Mouse (Mus musculus) lung, embryonic 15.5 days (tissue): ENCODE measurements around the gene Fam57b. TPM values are rescaled to one million over a fixed set of nuclear protein-coding genes. Genes with fewer than 3 reads are reported as not detected.

Experiments used
- ATAC-seq: fragments of 200-750 bp; cut with Nextera tagmentation; 2 replicates; pipeline ENCODE4 v1.8.0; 2017; ENCODE audit warnings: moderate number of reproducible peaks, borderline replicate concordance; ENCODE audit not compliant: low FRiP score, low TSS enrichment; ENCODE audit errors: extremely low read depth
- H3K27ac ChIP-seq: fragments of 300-500 bp; sonication (generic); 2 replicates; pipeline ENCODE4 v1.5.1; 2015; ENCODE audit warnings: moderate library complexity, mild to moderate bottlenecking, inconsistent platforms
- H3K27me3 ChIP-seq: fragments of 300-500 bp; sonication (generic); 2 replicates; pipeline ENCODE4 v1.6.1; 2015; ENCODE audit warnings: inconsistent platforms
- H3K36me3 ChIP-seq: fragments of 300-500 bp; sonication (generic); 2 replicates; pipeline ENCODE4 v1.6.1; 2015; ENCODE audit warnings: inconsistent platforms
- H3K4me1 ChIP-seq: fragments of 300-500 bp; sonication (generic); 2 replicates; pipeline ENCODE4 v1.6.1; 2015; ENCODE audit warnings: inconsistent platforms
- H3K4me2 ChIP-seq: fragments of 300-500 bp; sonication (generic); 2 replicates; pipeline ENCODE4 v1.6.1; 2015; ENCODE audit warnings: inconsistent platforms, mild to moderate bottlenecking, moderate library complexity
- H3K4me3 ChIP-seq: fragments of 300-500 bp; sonication (generic); 2 replicates; pipeline ENCODE4 v1.5.1; 2015; ENCODE audit warnings: mild to moderate bottlenecking, inconsistent platforms
- H3K9ac ChIP-seq: fragments of 300-500 bp; sonication (generic); 2 replicates; pipeline ENCODE4 v1.6.1; 2015; ENCODE audit warnings: inconsistent platforms
- H3K9me3 ChIP-seq: fragments of 300-500 bp; sonication (generic); 2 replicates; pipeline ENCODE4 v1.6.1; 2016; ENCODE audit warnings: inconsistent platforms
- WGBS: fragments of 180-500 bp; shearing (Covaris S2); methylation state at CpG from one replicate; pipeline ENCODE4 v1.1.7; 2015; 5-methylcytosine and 5-hydroxymethylcytosine counted together
- polyA plus RNA-seq: library from polyadenylated mRNA; unstranded; fragments of >200 nt; fragmentation: Nextera tagmentation; extraction: Ambion mirVana; gene quantifications from 2 replicates; pipeline ENCODE4 v1.2.1, GENCODE M21; 2015

Gene Fam57b
- polyA plus RNA-seq, 1 experiment from 2014 or later = 0.19 TPM

GRCm38 (mm10) chr7:126801057-126801422 lies 3.6 kb downstream of the Fam57b start:
- Histone ChIP-seq H3K4me2 (no peak overlapping the region), H3K4me1 (peaks cover 30% of the 10 kb centered on the region), H3K4me3 (no peak overlapping the region), H3K27ac (peak overlapping the region; percentile 99; the same call in 1 of the 2 replicates), H3K27me3 (no peaks in the 10 kb centered on the region), H3K9ac (no peak overlapping the region), H3K36me3 (peaks cover 24% of the 10 kb centered on the region), H3K9me3 (no peaks in the 10 kb centered on the region)
- WGBS = 89% methylated on average over 16 of the region's 16 CpGs
- ATAC-seq = no peak

DNA sequence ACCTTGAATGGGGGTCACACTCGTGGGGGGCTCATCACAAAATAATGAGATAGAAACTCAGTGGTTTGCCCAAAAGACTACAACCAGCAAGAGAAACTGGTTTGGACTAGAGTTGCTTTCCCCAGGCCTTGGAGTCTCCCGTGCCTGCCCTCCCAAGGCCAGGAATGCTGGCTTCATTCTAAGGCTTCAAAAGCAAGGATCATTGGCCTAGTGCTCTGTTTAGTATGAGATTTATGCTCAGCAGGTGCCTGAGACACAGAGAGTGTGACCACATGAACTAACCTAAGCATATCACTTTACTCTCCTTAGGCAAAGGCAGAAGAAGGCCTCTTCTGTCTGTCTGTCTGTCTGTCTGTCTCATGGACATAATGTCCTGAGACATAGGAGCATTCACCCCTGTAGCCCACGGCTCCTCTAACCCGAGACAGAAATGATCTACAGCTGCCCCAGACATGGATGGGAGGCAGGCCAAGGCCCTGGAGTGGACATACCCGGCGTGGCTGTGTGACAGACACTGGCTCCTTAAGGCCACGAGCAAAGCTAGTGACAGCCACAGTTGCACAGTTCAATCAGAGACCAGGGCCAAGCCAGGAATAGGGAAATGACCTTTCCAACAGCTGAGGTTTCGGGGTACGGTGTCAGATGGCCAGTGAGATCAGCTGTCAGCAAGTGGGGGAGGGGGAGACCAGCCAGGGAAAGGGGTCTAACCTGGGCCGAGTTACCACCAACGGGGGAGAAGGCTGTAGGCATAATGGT lies 4.8 kb downstream of the Fam57b start:
- Histone ChIP-seq H3K27me3 (no peaks in the 10 kb centered on the region), H3K4me3 (no peak overlapping the region), H3K4me1 (peaks cover 25% of the 10 kb centered on the region), H3K4me2 (no peak overlapping the region), H3K9me3 (no peaks in the 10 kb centered on the region), H3K36me3 (peaks cover 12% of the 10 kb centered on the region; the same call in 1 of the 2 replicates), H3K9ac (no peak overlapping the region), H3K27ac (no peak overlapping the region)
- WGBS = 80% methylated on average over 11 of the region's 11 CpGs
- no peak for ATAC-seq

GRCm38 (mm10) chr7:126803181-126803580 lies 5.7 kb downstream of the Fam57b start:
- Histone ChIP-seq H3K27me3 (no peaks in the 10 kb centered on the region), H3K9ac (no peak overlapping the region), H3K9me3 (no peaks in the 10 kb centered on the region), H3K27ac (no peak overlapping the region), H3K4me3 (no peak overlapping the region), H3K36me3 (peaks cover 10% of the 10 kb centered on the region; the same call in 1 of the 2 replicates), H3K4me1 (peaks cover 25% of the 10 kb centered on the region), H3K4me2 (no peak overlapping the region)
- ATAC-seq = no peak
- 82% methylated on average over 6 of the region's 6 CpGs for WGBS

DNA sequence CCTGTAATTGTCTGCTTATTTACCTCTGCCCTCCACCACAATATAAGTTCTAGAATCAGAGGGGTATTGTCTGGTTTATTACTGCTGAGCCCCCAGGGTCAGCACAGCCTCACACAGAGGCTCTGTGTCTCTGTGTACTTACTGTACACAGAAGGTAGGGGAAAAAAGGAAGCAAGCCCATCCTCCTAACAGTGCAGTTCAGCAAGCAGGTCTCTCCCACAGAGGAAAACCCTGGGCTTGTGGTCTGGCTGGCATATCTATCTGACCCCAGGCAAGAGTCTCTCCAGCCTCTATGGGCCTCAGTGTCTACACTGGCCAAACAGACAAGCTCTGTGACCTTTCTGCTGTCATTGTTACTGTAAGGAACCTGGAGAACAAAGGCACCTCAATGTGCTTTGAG lies 6.3 kb downstream of the Fam57b start:
- no peak overlapping the region for H3K4me3 ChIP-seq
- H3K36me3 ChIP-seq = peaks cover 10% of the 10 kb centered on the region; the same call in 1 of the 2 replicates
- H3K9ac ChIP-seq = no peak overlapping the region
- peaks cover 29% of the 10 kb centered on the region for H3K4me1 ChIP-seq
- no peaks in the 10 kb centered on the region for H3K9me3 ChIP-seq
- H3K4me2 ChIP-seq = no peak overlapping the region
- no peaks in the 10 kb centered on the region for H3K27me3 ChIP-seq
- H3K27ac ChIP-seq = no peak overlapping the region
- no peak for ATAC-seq

- WGBS = 52% methylated on average over 6 of the region's 6 CpGs
- Histone ChIP-seq H3K27me3 (no peaks in the 10 kb centered on the region), H3K9me3 (no peaks in the 10 kb centered on the region), H3K9ac (no peak overlapping the region), H3K4me1 (peaks cover 20% of the 10 kb centered on the region), H3K4me2 (peak overlapping the region; percentile 84; the same call in 1 of the 2 replicates), H3K4me3 (no peak overlapping the region), H3K36me3 (peaks cover 10% of the 10 kb centered on the region; the same call in 1 of the 2 replicates), H3K27ac (peak overlapping the region; percentile 21)
- no peak for ATAC-seq
These were observed 9.5 kb downstream of the Fam57b start for GRCm38 (mm10) chr7:126806956-126807355.

GRCm38 (mm10) chr7:126807405-126807804 lies 9.9 kb downstream of the Fam57b start:
- peak overlapping the region; percentile 84 for H3K4me2 ChIP-seq
- no peak for ATAC-seq
- WGBS = 55% methylated on average over 4 of the region's 4 CpGs

GRCm38 (mm10) chr7:126808703-126809455 lies 11.4 kb downstream of the Fam57b start:
- Histone ChIP-seq H3K36me3 (peaks cover 4% of the 10 kb centered on the region; the same call in 1 of the 2 replicates), H3K4me3 (peak overlapping the region; percentile 53), H3K4me1 (peaks cover 27% of the 10 kb centered on the region), H3K9me3 (no peaks in the 10 kb centered on the region), H3K4me2 (peak overlapping the region; percentile 84), H3K27ac (peak overlapping the region; percentile 70), H3K9ac (peak overlapping the region; percentile 53), H3K27me3 (no peaks in the 10 kb centered on the region)
- under 1% methylated on average over 43 of the region's 43 CpGs for WGBS
- peak; percentile 94 for ATAC-seq

More at GRCm38 (mm10) chr7:126807405-126807804, 9.9 kb downstream of the Fam57b start:
- Histone ChIP-seq H3K27me3 (no peaks in the 10 kb centered on the region), H3K9me3 (no peaks in the 10 kb centered on the region), H3K36me3 (peaks cover 9% of the 10 kb centered on the region; the same call in 1 of the 2 replicates), H3K27ac (peak overlapping the region; percentile 21), H3K9ac (peak overlapping the region; percentile 53), H3K4me3 (peak overlapping the region; percentile 53; the same call in 1 of the 2 replicates), H3K4me1 (peaks cover 20% of the 10 kb centered on the region)

- no peak for ATAC-seq
- peaks cover 4% of the 10 kb centered on the region; the same call in 1 of the 2 replicates for H3K36me3 ChIP-seq
- H3K27ac ChIP-seq = peak overlapping the region; percentile 70; the same call in 1 of the 2 replicates
- 50% methylated on average over 5 of the region's 5 CpGs for WGBS
- H3K4me3 ChIP-seq = peak overlapping the region; percentile 53; the same call in 1 of the 2 replicates
- peak overlapping the region; percentile 84 for H3K4me2 ChIP-seq
- H3K9me3 ChIP-seq = no peaks in the 10 kb centered on the region
- H3K27me3 ChIP-seq = no peaks in the 10 kb centered on the region
- peak overlapping the region; percentile 53; the same call in 1 of the 2 replicates for H3K9ac ChIP-seq
- H3K4me1 ChIP-seq = peaks cover 29% of the 10 kb centered on the region
These were observed 12.4 kb downstream of the Fam57b start for GRCm38 (mm10) chr7:126809723-126810369.

DNA sequence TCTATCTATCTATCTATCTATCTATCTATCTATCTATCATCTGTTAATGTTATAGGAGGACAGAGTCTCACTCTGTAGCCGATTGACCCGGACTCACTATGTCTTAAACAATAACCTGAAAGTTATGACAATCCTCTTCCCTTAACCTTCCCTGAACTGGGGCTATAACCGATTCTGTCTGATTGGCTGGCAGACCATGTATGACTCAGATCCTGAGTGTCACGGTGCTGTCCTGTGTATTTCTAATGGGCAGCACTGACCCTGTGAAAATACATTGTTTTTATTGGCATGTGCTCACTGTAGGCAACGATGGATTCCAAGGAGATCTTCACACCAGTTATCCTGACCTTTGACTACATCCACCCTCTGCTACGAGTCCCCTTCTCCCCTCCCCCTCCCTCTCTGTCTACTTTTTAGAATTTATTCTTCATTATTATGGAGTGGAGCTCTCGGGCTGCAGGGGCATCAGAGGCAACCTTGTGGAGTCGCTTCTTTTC lies 18.3 kb downstream of the Fam57b start:
- Histone ChIP-seq H3K4me3 (no peak overlapping the region), H3K4me2 (no peak overlapping the region), H3K27ac (no peak overlapping the region), H3K9me3 (no peaks in the 10 kb centered on the region), H3K4me1 (peaks cover 9% of the 10 kb centered on the region; the same call in 1 of the 2 replicates), H3K36me3 (no peaks in the 10 kb centered on the region), H3K27me3 (no peaks in the 10 kb centered on the region), H3K9ac (no peak overlapping the region)
- ATAC-seq = no peak
- WGBS = 52% methylated on average over 8 of the region's 8 CpGs

- 70% methylated on average over 8 of the region's 8 CpGs for WGBS
- Histone ChIP-seq H3K4me2 (no peak overlapping the region), H3K4me1 (peaks cover 9% of the 10 kb centered on the region; the same call in 1 of the 2 replicates), H3K9ac (no peak overlapping the region), H3K4me3 (no peak overlapping the region), H3K27me3 (no peaks in the 10 kb centered on the region), H3K36me3 (no peaks in the 10 kb centered on the region), H3K9me3 (no peaks in the 10 kb centered on the region), H3K27ac (no peak overlapping the region)
- ATAC-seq = no peak
These were observed 19.0 kb downstream of the Fam57b start for GRCm38 (mm10) chr7:126816494-126816893.

DNA sequence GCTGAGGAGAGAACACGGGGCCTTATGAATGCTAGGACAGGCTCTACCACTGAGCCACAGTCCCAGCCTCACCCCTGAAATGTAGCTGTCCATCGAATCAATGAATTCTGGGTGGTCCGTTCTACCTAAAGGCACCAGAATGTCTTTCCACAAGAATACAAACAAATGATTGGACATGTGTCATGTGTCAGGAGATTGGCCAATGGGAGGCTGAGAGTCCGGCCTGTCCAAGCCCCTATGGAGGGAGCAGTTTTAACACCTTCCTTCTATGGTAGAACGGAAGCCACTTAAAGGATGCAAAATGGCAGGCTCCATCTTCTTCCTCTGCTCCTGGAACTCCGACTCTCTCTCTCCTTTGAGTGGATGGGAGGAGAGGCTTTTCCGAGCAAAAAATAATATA lies 20.1 kb downstream of the Fam57b start:
- Histone ChIP-seq H3K4me3 (no peak overlapping the region), H3K27me3 (peaks cover 6% of the 10 kb centered on the region; the same call in 1 of the 2 replicates), H3K4me2 (no peak overlapping the region), H3K9me3 (no peaks in the 10 kb centered on the region), H3K27ac (no peak overlapping the region), H3K9ac (no peak overlapping the region), H3K4me1 (peaks cover 9% of the 10 kb centered on the region; the same call in 1 of the 2 replicates), H3K36me3 (no peaks in the 10 kb centered on the region)
- no peak for ATAC-seq
- 73% methylated on average over 7 of the region's 7 CpGs for WGBS
